Mouse (Mus musculus) cerebellum, postnatal 25 days (tissue): ENCODE data around the gene Lactbl1.

Experiments used
- DNase-seq, 2 experiments: peaks; one replicate each; pipeline ENCODE4 v3.0.0; 2021; ENCODE audit warnings: mixed read lengths in 2 of 2

Gene Lactbl1

DNA sequence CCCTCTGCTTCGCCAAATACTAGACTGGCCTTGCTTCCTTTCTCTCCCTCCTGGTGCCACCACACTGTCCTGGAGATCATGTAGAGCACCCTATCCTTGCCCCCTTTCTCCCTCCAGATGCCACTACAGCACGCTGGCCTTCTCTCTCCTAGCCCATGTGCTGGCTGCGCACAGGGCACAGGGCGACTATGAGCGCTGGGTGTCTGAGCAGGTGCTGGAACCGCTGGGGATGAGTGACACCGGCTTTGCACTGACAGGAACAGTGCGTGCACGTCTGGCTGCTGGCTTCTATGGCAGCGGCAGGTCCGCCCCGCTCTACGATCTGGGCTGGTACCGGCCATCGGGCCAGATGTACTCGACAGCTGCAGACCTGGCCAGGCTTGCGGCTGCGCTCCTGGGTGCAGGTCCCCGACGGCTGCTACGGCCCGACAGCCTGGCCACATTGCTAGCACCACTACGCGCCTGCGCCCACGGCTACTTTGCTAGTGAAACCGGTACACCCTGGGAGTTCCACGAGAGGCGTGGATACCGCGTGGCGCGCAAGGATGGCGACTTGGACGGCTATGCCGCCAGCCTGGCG, 14.7 kb downstream of the Lactbl1 start:
- DNase-seq, result no peak

- peak; percentile 66 to 80 for DNase-seq
Measured at GRCm38 (mm10) chr4:136637563-136638229, 15.3 kb downstream of the Lactbl1 start.

- no peak for DNase-seq
Measured at GRCm38 (mm10) chr4:136638230-136638750, 15.9 kb downstream of the Lactbl1 start.

- no peak for DNase-seq
Measured at GRCm38 (mm10) chr4:136638890-136639289, 16.5 kb downstream of the Lactbl1 start.

DNA sequence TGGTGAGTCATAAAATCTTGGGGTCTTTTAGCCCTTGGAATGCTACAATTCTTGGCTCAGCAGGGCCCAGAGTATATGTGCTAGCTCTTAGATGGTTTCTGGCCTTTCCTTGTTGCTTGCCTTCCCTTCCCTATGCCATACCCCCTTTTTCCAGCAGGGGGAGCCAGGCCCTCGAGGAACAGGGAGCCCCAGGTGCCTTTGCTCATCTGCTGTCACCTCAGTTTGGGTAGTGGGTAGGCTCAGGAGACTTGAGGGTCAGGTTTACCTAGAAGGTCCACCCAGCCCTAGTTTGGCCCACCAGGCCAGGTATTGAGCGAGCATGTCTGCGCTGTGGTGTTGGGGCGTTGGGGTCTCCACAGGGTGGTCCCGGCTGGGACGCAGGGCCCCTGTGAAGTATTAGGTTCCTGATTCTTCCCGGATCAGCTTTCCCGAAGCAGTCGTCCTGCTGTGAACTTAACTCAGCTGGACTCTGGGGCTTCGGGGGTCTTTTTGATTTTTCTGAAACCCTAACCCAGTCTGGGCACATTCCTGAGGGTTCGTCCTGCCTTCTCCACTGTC, 26.6 kb downstream of the Lactbl1 start:
- peak; percentile 91 to 94 for DNase-seq

GRCm38 (mm10) chr4:136649480-136650196, 27.2 kb downstream of the Lactbl1 start:
- no peak for DNase-seq

DNA sequence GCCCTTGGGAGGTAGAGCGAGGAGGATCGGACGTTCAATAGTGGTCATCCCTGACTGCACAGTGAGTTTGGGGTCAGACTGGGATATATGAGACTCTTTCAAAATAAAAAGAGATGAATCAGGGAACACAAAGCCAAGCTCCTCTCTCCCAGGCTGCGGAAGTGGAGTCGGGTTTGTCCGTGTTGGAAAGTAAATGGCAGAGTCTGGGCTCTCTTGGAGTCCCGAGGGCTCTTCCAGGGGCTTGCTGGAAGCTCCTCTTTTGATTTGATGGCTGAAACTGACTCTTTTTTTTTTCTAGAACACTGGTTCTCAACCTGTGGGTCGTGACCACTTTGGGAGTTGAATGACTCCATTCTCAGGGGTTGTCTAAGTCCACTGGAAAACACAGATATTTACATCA, 27.8 kb downstream of the Lactbl1 start:
- DNase-seq, result no peak

- DNase-seq, result peak; percentile 53 to 59
Measured at GRCm38 (mm10) chr4:136651357-136651811, 29.0 kb downstream of the Lactbl1 start.

DNA sequence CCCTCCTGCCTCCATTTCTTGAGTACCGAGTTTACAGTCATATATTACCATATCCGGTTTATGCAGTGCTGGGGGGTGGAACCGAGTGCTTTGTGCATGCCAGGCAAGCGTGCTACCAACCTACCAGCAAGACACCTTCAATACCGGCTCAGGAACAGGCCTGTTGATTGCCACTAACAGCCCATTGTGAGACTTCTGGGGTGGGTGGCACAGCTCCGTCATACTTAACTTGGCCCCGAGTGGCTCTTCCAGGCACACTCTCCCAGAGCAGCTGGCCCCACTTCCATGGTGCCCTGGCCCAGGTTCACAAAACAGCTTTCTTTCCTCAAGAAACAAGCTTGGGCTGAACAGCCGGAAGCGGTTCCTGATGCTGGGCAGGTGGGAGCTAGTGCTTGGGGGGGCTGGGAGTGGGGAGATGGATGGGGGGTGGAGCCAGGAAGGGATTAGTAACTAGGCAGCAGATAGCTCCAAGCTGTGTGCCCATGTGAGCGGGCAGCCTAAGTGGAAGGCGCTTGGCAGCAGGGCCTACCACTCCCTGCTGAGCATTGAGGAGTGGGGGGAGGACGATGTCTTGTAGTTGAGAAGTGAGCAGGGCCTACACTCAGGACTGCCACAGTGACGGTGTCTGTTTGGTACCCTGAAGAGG, 29.6 kb downstream of the Lactbl1 start:
- DNase-seq, result peak in 1 of 2 experiments; percentile 62

- DNase-seq, result peak; percentile 65 to 66
Measured at GRCm38 (mm10) chr4:136652528-136652910, 30.1 kb downstream of the Lactbl1 start.

DNA sequence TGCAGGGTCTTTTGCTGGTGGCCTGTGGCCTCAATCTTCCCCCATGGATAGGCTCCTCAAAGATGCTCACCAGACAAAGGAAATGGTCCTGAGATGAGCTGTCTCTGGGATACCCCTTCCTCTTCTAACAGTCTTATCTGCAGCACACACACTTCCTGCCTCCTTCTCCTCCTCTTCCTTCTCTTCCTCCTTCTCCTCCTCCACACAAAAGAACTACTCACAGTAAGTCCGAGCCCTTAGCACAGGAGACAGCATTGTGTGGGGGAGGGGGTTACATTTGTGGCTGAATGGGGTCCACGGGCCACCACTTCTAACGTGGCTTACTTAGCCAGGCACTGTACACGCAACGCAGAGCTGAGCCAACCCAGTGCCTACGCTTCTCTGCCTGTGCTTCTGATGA, 30.6 kb downstream of the Lactbl1 start:
- DNase-seq, result no peak

- DNase-seq, result no peak
Measured at GRCm38 (mm10) chr4:136653692-136654234, 31.3 kb downstream of the Lactbl1 start.

DNA sequence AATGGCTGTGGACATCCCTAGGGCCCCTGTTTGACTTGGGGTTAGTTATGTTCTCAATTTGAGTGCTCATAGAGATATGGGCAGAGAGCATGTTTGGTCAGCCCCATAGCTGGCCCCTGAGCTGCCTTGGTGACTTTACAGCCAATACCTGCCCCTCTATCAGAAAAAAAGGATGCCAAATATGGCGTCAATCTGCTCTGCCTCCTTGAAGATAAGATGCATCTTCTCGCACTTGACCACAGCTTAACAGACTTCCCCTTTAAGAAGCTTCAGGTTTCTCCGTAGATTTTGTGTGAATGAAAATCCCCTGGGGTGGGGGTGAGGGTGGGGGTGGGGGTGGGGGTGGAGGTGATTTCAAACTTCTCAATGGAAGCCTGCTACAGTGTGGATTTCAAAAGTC, 35.5 kb downstream of the Lactbl1 start:
- no peak for DNase-seq

DNA sequence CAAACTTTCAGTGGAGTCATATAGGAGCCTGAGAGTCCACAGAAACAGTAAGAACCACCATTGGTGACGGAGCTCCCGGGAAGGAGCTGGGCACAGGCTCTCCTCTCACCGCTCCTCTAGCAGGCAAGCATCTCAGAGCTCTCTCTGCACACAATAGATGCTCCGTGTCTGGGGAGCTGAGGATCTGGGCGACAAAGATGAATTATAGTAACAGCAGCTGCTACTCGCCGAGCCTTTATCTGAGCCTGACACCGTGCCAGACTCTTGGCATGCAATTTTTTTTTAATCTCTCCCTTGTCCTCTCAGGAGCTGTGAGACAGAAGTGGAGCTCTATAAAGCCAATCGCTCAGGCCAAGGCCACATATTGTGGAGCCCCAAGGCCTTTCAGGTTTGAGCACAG, 42.6 kb downstream of the Lactbl1 start:
- DNase-seq, result peak; percentile 65 to 74

DNA sequence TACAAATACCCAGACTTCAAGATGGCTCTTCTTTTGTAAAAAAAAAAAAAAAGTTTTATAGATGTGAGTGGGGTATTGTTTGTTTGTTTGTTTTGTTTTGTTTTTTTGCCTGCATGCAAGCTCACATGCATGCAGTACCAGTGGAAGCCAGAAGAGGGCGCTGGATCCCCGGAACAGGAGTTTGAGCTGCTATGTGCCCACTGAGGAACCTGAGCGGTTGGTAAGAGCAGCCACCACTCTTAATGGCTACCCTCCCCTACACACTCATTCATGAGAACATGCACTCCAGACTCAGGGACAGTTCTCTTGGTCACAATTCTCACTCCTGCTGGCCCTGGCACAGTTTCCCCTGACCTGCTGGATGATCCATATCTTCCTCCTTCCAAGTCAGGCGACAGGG, 43.6 kb downstream of the Lactbl1 start:
- peak; percentile 51 to 63 for DNase-seq

- DNase-seq, result no peak
Measured at GRCm38 (mm10) chr4:136667757-136668156, 45.3 kb downstream of the Lactbl1 start.

GRCm38 (mm10) chr4:136672335-136673090, 50.1 kb downstream of the Lactbl1 start:
- no peak for DNase-seq

GRCm38 (mm10) chr4:136675439-136675838, 53.0 kb downstream of the Lactbl1 start:
- DNase-seq, result no peak

GRCm38 (mm10) chr4:136678480-136678879, 56.1 kb downstream of the Lactbl1 start:
- peak; percentile 96 to 97 for DNase-seq

DNA sequence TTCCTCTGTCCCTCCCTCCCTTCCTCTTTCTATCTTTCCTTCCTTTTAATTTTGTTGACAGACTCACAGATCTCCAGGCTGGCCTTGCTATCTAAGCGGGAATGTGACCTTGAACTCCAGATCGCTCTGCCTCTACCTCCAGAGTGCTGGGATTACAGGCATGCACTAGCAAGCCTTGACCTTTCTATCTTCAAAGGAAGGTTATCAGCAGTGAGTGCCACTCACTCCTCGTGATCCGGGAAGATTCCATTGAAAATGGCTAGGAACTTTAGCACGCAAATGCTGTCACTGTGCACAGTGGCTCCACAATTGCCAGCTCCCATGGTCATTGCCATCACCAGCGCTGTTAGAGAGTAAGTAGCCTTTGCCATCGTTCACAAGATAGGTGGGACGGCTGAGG, 56.8 kb downstream of the Lactbl1 start:
- DNase-seq, result no peak

DNA sequence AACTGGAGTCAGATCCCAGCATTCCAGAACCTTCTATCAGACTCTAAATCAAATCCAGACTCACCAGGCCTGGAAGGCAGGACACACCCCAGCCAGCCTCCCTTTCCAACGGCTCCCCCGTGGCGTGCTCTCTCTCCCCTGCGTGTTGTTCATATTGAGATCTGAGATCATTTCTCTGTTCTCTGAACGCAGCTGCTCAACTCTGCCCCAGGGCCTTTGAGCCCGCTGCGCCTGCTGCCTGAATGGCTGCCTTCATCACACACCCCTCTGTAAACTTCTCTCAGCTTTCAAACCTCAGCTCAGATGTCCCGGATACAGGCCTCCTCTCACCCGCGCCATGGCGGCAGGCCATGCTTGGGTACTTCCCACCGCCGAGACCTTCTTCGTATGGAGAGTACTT, 58.2 kb downstream of the Lactbl1 start:
- DNase-seq, result no peak

- peak in 1 of 2 experiments; percentile 59 for DNase-seq
Measured at GRCm38 (mm10) chr4:136684485-136684884, 62.1 kb downstream of the Lactbl1 start.
